Mouse (Mus musculus): ENCODE data around the gene Elavl2.

DNA sequence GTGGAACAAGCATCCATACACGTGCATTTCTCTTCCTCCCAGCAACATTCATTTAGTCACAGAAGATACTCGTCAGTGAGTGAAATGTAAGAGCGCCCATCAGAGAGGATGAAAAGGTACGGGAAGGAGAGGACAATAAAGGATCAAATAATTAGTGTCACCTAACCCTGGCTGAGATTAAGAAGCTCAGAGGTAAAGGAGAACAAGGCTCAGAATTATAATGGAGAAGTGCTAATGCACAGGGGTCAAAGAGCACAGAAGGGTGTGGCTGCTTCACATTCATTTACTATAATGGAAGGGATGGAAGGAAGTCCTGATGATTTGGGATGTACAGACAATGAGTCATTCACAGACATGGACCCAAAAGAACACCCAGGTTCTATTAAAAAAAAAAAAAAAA lies 36.6 kb downstream of the Elavl2 start:
- no peak for TF ChIP-seq POLR2A (IDR thresholded peaks at IDR 0.05; ENCODE audit: control insufficient read depth, extremely low read depth, insufficient read depth, low read length, poor library complexity)
- no peak for TF ChIP-seq CTCF (IDR thresholded peaks at IDR 0.05; ENCODE audit: borderline replicate concordance, control insufficient read depth, extremely low read depth, insufficient read depth, low read length, poor library complexity)
